Mouse (Mus musculus): Measurements from ENCODE around the gene Pcnx2. TPM values are rescaled to one million over a fixed set of nuclear protein-coding genes. Genes with fewer than 3 reads are reported as not detected.

Gene Pcnx2
- polyA plus RNA-seq, 1 experiment from 2014 or later = 0.41 TPM

DNA sequence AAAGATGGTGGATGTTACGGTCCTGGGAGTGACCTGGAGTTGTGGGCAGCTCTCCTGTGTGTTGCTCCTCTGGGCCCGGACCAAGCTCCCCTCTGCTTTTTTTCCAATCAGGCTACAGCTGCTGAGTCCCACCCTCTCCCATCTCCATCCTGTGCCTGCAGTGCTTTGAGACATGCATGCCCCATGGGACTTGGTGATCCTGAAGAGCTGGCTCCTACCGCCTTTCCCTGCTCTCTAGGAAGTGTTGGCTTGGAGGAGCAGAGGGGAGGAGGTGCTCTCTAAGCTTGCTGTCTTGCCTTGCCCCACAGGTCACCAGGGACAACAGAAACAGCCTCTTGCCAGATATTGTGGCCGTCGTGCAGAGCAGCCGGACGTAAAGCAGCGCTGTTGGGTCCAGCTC is 150.7 kb downstream of the Pcnx2 start:
- H3K27me3 ChIP-seq (ENCODE audit: control insufficient read depth, insufficient read depth, low read length) = no peaks in the 10 kb centered on the region
- no peak overlapping the region for H3K4me2 ChIP-seq (ENCODE audit: low read depth, low read length)
- ATAC-seq (ENCODE audit: insufficient read depth, low FRiP score) = no peak
- H3K9me3 ChIP-seq (replicated peaks; ENCODE audit: control insufficient read depth, low read length) = no peaks in the 10 kb centered on the region
- H3K4me1 ChIP-seq (ENCODE audit: control insufficient read depth, insufficient read depth, low read length) = no peaks in the 10 kb centered on the region
- no peak overlapping the region for H3K9ac ChIP-seq (ENCODE audit: low read length)
- no peak overlapping the region for H3K4me3 ChIP-seq (replicated peaks; ENCODE audit: low read length)
- no peaks in the 10 kb centered on the region for H3K36me3 ChIP-seq (ENCODE audit: control insufficient read depth, insufficient read depth, low read length)
- 71% methylated on average over 8 of the region's 8 CpGs for WGBS
- no peak overlapping the region for H3K27ac ChIP-seq (ENCODE audit: low read length)

DNA sequence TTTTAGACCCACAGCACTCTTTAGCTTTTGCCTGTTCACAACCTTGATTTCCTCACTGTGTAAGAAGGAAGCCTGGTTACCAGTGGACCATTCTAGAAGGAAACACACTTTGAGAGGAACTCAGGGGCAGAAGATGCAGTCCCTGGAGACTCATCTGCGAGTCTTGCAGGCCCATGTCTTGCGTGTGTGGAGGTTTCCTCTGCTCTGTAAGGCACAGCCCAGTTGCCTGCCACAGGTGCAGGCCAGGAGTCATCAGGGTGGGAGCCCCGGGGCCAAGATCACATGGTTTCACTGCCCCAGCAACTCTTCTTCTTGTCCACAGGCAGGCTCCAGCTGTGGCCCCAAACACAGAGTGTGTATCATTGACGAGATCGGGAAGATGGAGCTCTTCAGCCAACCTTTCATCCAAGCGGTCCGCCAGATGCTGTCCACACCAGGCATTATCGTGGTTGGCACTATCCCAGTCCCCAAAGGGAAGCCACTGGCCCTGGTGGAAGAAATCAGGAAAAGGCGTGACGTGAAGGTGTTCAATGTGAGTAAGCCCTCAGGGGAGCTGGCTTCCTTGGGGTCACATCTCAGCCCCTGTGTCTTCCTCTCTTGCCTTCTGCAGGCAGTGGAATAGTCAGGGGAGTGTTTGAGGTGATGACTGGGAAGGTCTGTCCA is 153.1 kb downstream of the Pcnx2 start:
- H3K27ac ChIP-seq (ENCODE audit: low read length) = no peak overlapping the region
- H3K4me2 ChIP-seq (ENCODE audit: low read depth, low read length) = no peak overlapping the region
- H3K27me3 ChIP-seq (ENCODE audit: control insufficient read depth, insufficient read depth, low read length) = no peaks in the 10 kb centered on the region
- no peaks in the 10 kb centered on the region for H3K36me3 ChIP-seq (ENCODE audit: control insufficient read depth, insufficient read depth, low read length)
- H3K9me3 ChIP-seq (replicated peaks; ENCODE audit: control insufficient read depth, low read length) = no peaks in the 10 kb centered on the region
- no peak overlapping the region for H3K4me3 ChIP-seq (replicated peaks; ENCODE audit: low read length)
- ATAC-seq (ENCODE audit: insufficient read depth, low FRiP score) = no peak
- WGBS = 88% methylated on average over 10 of the region's 10 CpGs
- peaks cover 4% of the 10 kb centered on the region; the same call in 1 of the 2 replicates for H3K4me1 ChIP-seq (ENCODE audit: control insufficient read depth, insufficient read depth, low read length)
- H3K9ac ChIP-seq (ENCODE audit: low read length) = no peak overlapping the region

DNA sequence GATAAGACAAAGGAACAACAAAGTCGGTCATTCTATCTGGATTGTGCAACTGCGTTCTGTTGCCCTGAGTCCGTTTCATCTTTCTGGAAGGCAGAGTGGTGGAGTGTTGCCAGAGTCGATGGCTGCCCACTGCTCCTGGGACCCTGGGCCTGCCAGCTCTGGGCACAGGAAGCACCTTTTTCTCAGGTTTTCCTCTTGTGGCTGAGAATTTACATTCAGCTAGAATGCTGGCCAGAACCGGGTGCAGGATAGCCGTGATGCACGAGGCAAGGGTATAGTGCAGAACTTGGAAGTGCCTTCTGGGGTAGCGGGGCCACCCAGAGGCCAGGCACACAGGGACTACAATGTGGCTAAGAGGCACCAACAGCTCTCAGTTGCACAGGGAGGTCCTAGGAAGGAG is 155.7 kb downstream of the Pcnx2 start:
- no peak overlapping the region for H3K4me3 ChIP-seq (replicated peaks; ENCODE audit: low read length)
- WGBS = 74% methylated on average over 8 of the region's 8 CpGs
- no peaks in the 10 kb centered on the region; the same call in 1 of the 2 replicates for H3K36me3 ChIP-seq (ENCODE audit: control insufficient read depth, insufficient read depth, low read length)
- no peak overlapping the region for H3K9ac ChIP-seq (ENCODE audit: low read length)
- H3K27ac ChIP-seq (ENCODE audit: low read length) = no peak overlapping the region
- no peaks in the 10 kb centered on the region for H3K27me3 ChIP-seq (ENCODE audit: control insufficient read depth, insufficient read depth, low read length)
- H3K9me3 ChIP-seq (replicated peaks; ENCODE audit: control insufficient read depth, low read length) = no peaks in the 10 kb centered on the region
- H3K4me2 ChIP-seq (ENCODE audit: low read depth, low read length) = no peak overlapping the region
- peaks cover 4% of the 10 kb centered on the region; the same call in 1 of the 2 replicates for H3K4me1 ChIP-seq (ENCODE audit: control insufficient read depth, insufficient read depth, low read length)
- ATAC-seq (ENCODE audit: insufficient read depth, low FRiP score) = no peak

DNA sequence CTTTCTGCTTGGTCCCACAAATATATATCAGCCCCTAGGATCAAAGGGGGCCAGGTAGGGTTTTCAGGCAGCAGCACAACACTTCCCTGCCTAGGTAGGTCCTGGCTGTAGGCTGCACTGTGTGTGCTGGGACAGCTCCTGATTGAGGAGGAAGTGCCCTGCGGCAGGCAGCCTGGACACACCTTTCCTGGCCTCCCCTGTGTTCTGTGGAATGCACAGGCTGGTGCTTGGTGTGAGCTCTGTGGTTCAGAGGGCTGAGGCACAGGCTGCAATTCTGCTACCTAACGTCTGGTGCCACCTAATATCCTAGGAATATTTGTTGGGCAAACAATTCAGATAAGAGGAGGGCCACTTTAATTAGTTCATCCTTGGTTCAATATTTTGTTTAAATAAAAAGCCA is 156.3 kb downstream of the Pcnx2 start:
- Histone ChIP-seq H3K4me1 (ENCODE audit: control insufficient read depth, insufficient read depth, low read length) (peaks cover 4% of the 10 kb centered on the region; the same call in 1 of the 2 replicates), H3K27me3 (ENCODE audit: control insufficient read depth, insufficient read depth, low read length) (no peaks in the 10 kb centered on the region), H3K36me3 (ENCODE audit: control insufficient read depth, insufficient read depth, low read length) (no peaks in the 10 kb centered on the region; the same call in 1 of the 2 replicates), H3K9me3 (replicated peaks; ENCODE audit: control insufficient read depth, low read length) (no peaks in the 10 kb centered on the region), H3K4me2 (ENCODE audit: low read depth, low read length) (no peak overlapping the region), H3K9ac (ENCODE audit: low read length) (no peak overlapping the region), H3K27ac (ENCODE audit: low read length) (no peak overlapping the region), H3K4me3 (replicated peaks; ENCODE audit: low read length) (no peak overlapping the region)
- peak; percentile 88 for ATAC-seq (ENCODE audit: insufficient read depth, low FRiP score)
- WGBS = 33% methylated on average over 2 of the region's 2 CpGs

DNA sequence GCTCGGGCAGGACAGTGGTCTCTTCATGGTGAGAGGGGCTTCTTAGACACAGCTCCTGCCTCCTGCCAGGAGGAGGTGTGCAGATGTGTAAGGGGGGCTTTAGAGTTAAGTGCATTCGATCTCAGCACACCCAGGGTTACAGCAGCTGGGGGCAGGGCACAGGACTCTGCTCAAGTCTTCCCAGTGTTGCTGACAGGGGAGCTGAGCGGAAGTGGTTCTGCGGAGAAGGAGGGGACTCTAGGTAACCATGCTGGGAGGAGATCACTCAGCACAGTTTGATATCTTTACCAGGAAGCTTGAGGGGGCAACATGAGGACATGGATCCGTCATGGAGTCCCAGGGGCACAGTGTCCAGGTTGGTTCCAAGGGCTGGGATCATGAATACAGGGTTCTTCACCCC is 156.7 kb downstream of the Pcnx2 start:
- H3K4me3 ChIP-seq (replicated peaks; ENCODE audit: low read length) = no peak overlapping the region

DNA sequence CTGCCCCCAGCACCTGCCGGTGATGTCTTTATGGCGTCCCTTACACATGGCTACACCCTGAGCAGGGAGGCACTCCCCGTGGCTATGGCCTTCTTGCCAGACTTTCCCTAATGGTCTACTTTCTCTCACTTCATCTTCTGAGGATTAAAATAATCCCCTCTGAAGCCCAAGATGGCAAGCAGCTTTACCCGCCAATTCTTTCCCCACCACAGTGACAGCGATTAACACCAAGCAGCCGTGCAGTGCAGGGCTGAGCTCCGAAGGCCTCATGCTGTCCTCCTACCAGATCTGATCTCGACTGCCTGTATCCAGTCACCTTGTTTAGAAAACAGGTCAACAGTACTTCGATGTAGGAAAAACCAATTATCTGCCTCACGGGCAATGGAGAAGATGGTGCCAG is 157.5 kb downstream of the Pcnx2 start:
- Histone ChIP-seq H3K27ac (ENCODE audit: low read length) (no peak overlapping the region), H3K36me3 (ENCODE audit: control insufficient read depth, insufficient read depth, low read length) (no peaks in the 10 kb centered on the region; the same call in 1 of the 2 replicates), H3K27me3 (ENCODE audit: control insufficient read depth, insufficient read depth, low read length) (no peaks in the 10 kb centered on the region), H3K4me2 (ENCODE audit: low read depth, low read length) (no peak overlapping the region), H3K4me3 (replicated peaks; ENCODE audit: low read length) (no peak overlapping the region), H3K4me1 (ENCODE audit: control insufficient read depth, insufficient read depth, low read length) (peaks cover 6% of the 10 kb centered on the region; the same call in 1 of the 2 replicates), H3K9me3 (replicated peaks; ENCODE audit: control insufficient read depth, low read length) (no peaks in the 10 kb centered on the region), H3K9ac (ENCODE audit: low read length) (no peak overlapping the region)
- WGBS = 76% methylated on average over 10 of the region's 10 CpGs
- ATAC-seq (ENCODE audit: insufficient read depth, low FRiP score) = no peak

More for the DNA sequence above, 156.7 kb downstream of the Pcnx2 start:
- Histone ChIP-seq H3K4me2 (ENCODE audit: low read depth, low read length) (no peak overlapping the region), H3K36me3 (ENCODE audit: control insufficient read depth, insufficient read depth, low read length) (no peaks in the 10 kb centered on the region; the same call in 1 of the 2 replicates), H3K9ac (ENCODE audit: low read length) (no peak overlapping the region), H3K9me3 (replicated peaks; ENCODE audit: control insufficient read depth, low read length) (no peaks in the 10 kb centered on the region), H3K4me1 (ENCODE audit: control insufficient read depth, insufficient read depth, low read length) (peaks cover 4% of the 10 kb centered on the region; the same call in 1 of the 2 replicates), H3K27ac (ENCODE audit: low read length) (no peak overlapping the region), H3K27me3 (ENCODE audit: control insufficient read depth, insufficient read depth, low read length) (no peaks in the 10 kb centered on the region)
- 68% methylated on average over 5 of the region's 5 CpGs for WGBS
- ATAC-seq (ENCODE audit: insufficient read depth, low FRiP score) = no peak

DNA sequence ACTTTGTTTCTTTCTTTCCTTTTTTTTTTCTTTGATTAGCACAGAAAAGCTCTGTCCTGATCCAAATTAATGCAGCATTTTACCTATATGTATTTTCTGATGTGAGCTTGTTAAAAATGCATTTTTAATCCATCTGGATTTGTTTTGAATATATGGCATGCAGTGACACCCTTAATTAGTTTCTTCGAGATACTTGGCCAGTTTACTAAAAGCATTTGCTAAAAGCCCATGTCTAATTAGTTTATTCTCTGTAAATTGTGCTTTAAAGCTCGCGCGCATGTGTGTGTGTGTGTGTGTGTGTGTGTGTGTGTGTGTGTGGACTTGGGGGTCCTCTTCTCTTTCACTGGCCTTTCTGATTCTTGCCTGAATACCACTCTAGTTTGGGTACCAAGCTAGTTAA is 159.2 kb downstream of the Pcnx2 start:
- Histone ChIP-seq H3K27ac (ENCODE audit: low read length) (no peak overlapping the region), H3K4me1 (ENCODE audit: control insufficient read depth, insufficient read depth, low read length) (peaks cover 17% of the 10 kb centered on the region), H3K4me2 (ENCODE audit: low read depth, low read length) (no peak overlapping the region), H3K36me3 (ENCODE audit: control insufficient read depth, insufficient read depth, low read length) (no peaks in the 10 kb centered on the region; the same call in 1 of the 2 replicates), H3K9ac (ENCODE audit: low read length) (no peak overlapping the region), H3K27me3 (ENCODE audit: control insufficient read depth, insufficient read depth, low read length) (no peaks in the 10 kb centered on the region), H3K4me3 (replicated peaks; ENCODE audit: low read length) (no peak overlapping the region), H3K9me3 (replicated peaks; ENCODE audit: control insufficient read depth, low read length) (no peaks in the 10 kb centered on the region)
- no peak for ATAC-seq (ENCODE audit: insufficient read depth, low FRiP score)
- 90% methylated on average over 4 of the region's 4 CpGs for WGBS

DNA sequence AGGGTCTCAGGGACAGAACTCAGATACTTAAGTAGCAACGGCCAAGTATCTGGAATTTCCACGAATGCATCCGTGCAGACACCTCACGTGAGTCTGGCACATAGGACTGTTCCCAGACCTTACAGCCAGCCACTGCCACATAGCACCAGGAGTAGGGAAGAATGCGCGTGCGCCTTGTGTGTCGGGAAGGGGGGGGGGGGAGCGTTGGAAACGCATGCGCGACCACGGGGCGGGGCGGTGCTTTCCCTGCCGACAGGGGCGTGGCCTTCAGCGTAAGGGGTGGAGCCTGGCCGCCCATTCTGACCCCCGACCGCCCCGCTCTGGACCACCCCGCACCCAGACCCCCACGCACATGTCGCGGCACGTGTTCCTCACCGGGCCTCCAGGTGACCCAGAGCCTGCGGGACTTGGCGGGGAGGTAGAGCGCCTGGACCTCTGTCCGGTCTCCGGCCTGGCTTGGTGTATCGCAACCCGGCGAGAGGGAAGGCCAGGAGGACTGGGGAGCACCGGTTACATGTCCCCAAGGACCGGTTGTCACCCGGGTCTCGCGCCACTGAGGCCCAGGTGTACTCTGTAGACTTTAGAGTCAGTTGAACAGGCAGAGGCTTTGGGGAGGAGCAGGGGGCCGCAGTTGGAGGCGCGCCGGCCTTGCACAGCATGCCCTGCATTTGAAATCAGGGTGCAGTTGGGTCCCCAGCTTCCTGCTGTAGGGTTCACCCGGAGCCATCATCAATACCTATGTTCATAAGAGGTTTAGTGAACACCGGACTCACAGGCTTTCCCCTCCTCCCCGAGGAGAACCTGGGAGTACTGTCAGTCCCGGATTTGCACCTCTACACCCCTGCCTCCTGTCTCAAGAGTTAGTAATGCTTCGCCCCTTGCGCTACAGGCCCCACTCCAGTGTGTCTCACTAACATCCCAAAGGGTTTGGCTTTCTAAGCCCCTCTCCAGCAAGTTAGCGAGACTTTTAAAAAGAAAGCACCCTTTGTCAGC is 163.9 kb downstream of the Pcnx2 start:
- ATAC-seq (ENCODE audit: insufficient read depth, low FRiP score) = peak; percentile 93
- H3K9me3 ChIP-seq (replicated peaks; ENCODE audit: control insufficient read depth, low read length) = no peaks in the 10 kb centered on the region
- H3K27ac ChIP-seq (ENCODE audit: low read length) = peak overlapping the region; percentile 46
- H3K4me2 ChIP-seq (ENCODE audit: low read depth, low read length) = peak overlapping the region; percentile 78
- peak overlapping the region; percentile 80 for H3K9ac ChIP-seq (ENCODE audit: low read length)
- H3K4me3 ChIP-seq (replicated peaks; ENCODE audit: low read length) = peak overlapping the region; percentile 68
- WGBS = 5% methylated on average over 52 of the region's 52 CpGs
- peaks cover 17% of the 10 kb centered on the region for H3K4me1 ChIP-seq (ENCODE audit: control insufficient read depth, insufficient read depth, low read length)
- no peaks in the 10 kb centered on the region; the same call in 1 of the 2 replicates for H3K36me3 ChIP-seq (ENCODE audit: control insufficient read depth, insufficient read depth, low read length)
- H3K27me3 ChIP-seq (ENCODE audit: control insufficient read depth, insufficient read depth, low read length) = no peaks in the 10 kb centered on the region

DNA sequence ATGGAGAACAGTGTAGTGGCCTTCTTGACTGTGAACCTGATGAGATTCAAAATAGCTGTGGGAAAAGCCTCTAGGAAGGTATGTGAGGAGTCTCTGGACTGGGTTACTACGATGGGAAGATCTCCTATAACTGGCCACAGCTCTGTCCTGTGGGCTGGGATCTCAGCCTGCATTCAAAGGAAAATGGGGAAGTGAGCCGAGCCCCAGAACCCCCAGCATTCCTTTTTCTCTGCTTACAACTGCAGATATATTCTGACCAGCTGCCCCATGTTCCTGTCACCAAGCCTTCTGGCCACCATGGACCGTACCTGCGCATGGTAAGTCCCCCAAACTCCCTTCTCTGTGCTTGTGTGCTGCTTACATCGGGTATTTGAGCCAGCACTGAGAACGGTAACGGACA is 168.4 kb downstream of the Pcnx2 start, which contains the start of gene Ntpcr:
Ntpcr (plus strand) TSS at position 218 of the 400 bp plus-strand sequence.
- no peak for ATAC-seq (ENCODE audit: insufficient read depth, low FRiP score)
- WGBS = 76% methylated on average over 7 of the region's 7 CpGs

More for the DNA sequence above, 168.4 kb downstream of the Pcnx2 start, which contains the start of gene Ntpcr:
- no peaks in the 10 kb centered on the region for H3K9me3 ChIP-seq (replicated peaks; ENCODE audit: control insufficient read depth, low read length)
- H3K4me1 ChIP-seq (ENCODE audit: control insufficient read depth, insufficient read depth, low read length) = peaks cover 7% of the 10 kb centered on the region
- H3K36me3 ChIP-seq (ENCODE audit: control insufficient read depth, insufficient read depth, low read length) = no peaks in the 10 kb centered on the region
- no peaks in the 10 kb centered on the region for H3K27me3 ChIP-seq (ENCODE audit: control insufficient read depth, insufficient read depth, low read length)
- no peak within 1 kb of the TSS for H3K27ac ChIP-seq (ENCODE audit: low read length)
- H3K9ac ChIP-seq (ENCODE audit: low read length) = no peak within 1 kb of the TSS
- no peak within 1 kb of the TSS for H3K4me2 ChIP-seq (ENCODE audit: low read depth, low read length)
- no peak within 1 kb of the TSS for H3K4me3 ChIP-seq (replicated peaks; ENCODE audit: low read length)
